Mouse (Mus musculus) 3134 (cell line): Measurements from ENCODE around the gene Olfr1254.

ENCODE experiments used
- DNase-seq: peaks from one replicate; pipeline ENCODE4 v3.0.0-alpha.2; 2011; ENCODE audit warnings: low spot score; ENCODE audit not compliant: insufficient read length; ENCODE audit errors: extremely low read depth

Gene Olfr1254

DNA sequence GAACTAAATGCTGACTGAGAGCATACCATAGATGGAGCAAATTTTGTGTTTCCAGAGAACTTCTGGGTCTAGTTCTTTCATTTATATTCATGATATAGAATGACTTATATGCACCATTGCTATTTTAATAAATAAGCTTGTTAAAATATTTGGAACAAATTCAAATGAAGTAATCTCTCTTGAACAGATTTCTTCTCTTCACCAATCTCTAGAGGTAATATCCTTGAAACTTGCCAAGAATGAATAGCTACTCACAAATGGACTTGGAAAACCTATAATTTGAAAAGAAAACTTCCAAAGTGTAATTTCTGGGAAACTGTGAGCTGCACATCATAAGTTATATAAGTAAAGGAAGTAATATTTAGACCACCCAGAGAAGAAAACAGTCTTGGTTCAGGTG, at the start of gene Olfr1254:
TSS of gene Olfr1254 (minus strand) at position 101 of the 400 bp plus-strand sequence.
- DNase-seq: no peak

DNA sequence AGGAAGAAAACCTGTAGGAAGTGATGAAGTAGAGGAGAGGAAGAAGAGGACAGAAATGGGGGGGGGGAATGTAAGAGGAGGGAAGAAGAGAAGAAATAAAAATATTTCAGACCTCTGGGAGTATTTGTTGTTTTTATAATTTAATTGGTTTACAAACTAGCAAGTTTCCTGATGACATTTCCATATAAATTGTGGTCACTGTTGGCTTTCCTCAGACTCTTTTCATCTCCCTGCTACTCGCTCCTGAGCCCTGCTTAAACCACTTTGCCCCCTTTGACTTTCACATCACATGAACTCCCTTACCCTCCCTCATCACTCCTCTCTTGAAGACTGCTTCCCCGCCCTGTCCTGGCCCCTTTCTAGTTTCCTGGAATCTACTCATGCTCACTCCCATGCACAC, 48.0 kb upstream of the Olfr1254 start, which contains the start of gene Olfr1256:
TSS of gene Olfr1256 (minus strand) at position 101 of the 400 bp plus-strand sequence.
- no peak for DNase-seq

DNA sequence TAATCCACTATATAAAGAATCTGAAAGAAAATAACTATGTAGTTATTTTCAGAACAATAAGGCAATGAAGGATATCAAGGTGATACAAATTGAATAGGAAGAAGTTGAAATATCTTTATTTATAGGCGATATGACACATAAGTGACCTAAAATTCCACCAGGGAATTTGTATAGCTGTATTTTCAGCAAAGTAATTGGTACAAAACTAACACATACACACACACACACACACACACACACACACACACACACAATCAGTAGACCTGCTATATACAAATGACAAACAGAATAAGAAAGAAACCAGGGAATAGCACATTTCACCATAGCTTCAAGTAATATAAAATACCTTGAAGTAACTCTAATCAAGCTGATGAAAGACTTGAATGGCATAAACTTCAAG, 26.8 kb upstream of the Olfr1254 start:
- no peak for DNase-seq

- no peak for DNase-seq
These were observed 18.3 kb upstream of the Olfr1254 start, which contains the start of gene Olfr1255 for GRCm38 (mm10) chr2:89811751-89812150. Gene Olfr1255 (plus strand): TSS chr2:89812051.

DNA sequence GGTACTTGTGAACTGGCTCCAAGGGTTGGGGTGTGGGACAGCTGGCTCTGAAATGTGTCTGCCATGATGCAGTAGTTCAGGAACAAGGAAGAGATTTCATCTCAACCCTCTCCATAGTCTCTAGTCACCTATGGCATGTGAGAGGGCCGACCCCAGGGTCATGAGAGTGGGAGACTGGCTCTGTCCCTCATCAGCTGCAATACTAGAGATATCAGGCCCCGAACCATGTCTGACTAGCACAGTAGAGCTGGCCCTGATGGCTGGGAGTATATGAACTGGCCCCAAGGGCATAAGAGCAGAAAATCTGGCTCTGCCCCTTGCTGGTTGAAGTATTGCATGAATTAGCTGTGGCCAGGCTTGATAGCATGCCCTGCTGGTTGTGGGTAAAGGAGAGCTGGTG, 17.3 kb upstream of the Olfr1254 start:
- no peak for DNase-seq

DNA sequence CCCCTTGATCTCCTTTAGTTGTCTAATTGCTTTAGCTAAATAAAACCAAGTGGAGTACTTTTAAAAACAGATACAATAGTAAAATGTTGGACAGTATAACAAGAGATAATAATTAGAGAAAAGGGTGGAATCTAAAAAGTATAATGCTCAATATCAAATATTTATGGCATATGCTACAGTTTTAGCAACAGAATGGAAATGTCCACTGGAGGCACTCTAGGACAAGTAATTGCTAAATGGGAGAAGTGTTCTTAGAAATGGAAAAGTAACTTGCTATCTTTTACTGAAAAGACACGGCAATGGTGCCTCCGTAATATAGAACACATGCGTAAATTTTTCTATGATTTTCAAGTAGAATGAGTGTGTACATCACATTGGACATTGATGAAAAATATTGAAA, 6.2 kb upstream of the Olfr1254 start:
- DNase-seq: no peak

GRCm38 (mm10) chr2:89756990-89757389, 36.4 kb downstream of the Olfr1254 start, which contains the start of gene Olfr1253:
Gene Olfr1253 (minus strand): TSS chr2:89757090.
- DNase-seq: no peak
